Mouse (Mus musculus) kidney, adult 2 months (tissue): Measurements from ENCODE around the gene A830031A19Rik.

ENCODE experiments used
- CTCF ChIP-seq: fragments of 200-500 bp; conservative IDR thresholded peaks from 2 replicates; pipeline ENCODE4 v1.5.1; 2011; ENCODE audit warnings: low read depth, mild to moderate bottlenecking, control low read depth, low read length, moderate library complexity, mixed read lengths; ENCODE audit not compliant: insufficient read depth, insufficient read length
- POLR2A ChIP-seq: fragments of 200-500 bp; IDR thresholded peaks from one replicate; pipeline ENCODE4 v1.6.1; 2011; ENCODE audit warnings: low read depth, low read length, control low read depth

DNA sequence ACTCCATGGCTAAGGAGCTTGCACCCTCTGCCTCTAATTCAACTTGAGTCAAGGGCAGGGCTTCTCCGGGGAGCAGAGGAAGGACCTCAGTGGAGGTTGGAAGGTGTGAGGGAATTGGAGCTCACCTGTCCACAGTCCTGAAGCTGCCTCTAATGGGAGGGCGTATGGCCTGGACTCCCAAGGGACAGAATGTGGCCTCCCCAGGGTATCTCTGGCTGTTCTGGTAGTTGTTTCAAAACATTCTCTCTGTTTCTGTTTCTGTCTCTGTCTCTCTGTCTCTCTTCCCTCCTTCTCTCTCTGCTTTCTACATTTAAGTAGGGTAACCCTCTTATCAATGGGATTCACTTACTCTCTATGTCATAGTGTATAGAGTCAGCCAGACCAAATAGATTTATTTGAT lies 41.2 kb upstream of the A830031A19Rik start:
- TF ChIP-seq CTCF (no peak), POLR2A (no peak)
